Mouse (Mus musculus): ENCODE results near the gene Snai3. TPM values are rescaled to one million over a fixed set of nuclear protein-coding genes. Genes with fewer than 3 reads are reported as not detected.
A peak's percentile ranks its signal among the peaks of the same experiment; 100 is the strongest.

Gene Snai3
- polyA plus RNA-seq, 1 experiment from 2014 or later = not detected

GRCm38 (mm10) chr8:122470691-122471090 is 10.2 kb upstream of the Snai3 start:
- Histone ChIP-seq H3K27ac (no peak overlapping the region), H3K27me3 (replicated peaks) (no peaks in the 10 kb centered on the region), H3K4me2 (replicated peaks) (no peak overlapping the region), H3K9ac (no peak overlapping the region), H3K9me3 (no peaks in the 10 kb centered on the region), H3K4me1 (peaks cover 11% of the 10 kb centered on the region), H3K36me3 (peaks cover 56% of the 10 kb centered on the region), H3K4me3 (no peak overlapping the region)
- ATAC-seq (ENCODE audit: low FRiP score, low read depth) = no peak
- WGBS = 87% methylated on average over 5 of the region's 5 CpGs

- Histone ChIP-seq H3K36me3 (peaks cover 59% of the 10 kb centered on the region), H3K4me2 (replicated peaks) (no peak overlapping the region), H3K4me1 (peaks cover 8% of the 10 kb centered on the region), H3K27me3 (replicated peaks) (no peaks in the 10 kb centered on the region), H3K27ac (no peak overlapping the region), H3K9ac (no peak overlapping the region), H3K4me3 (no peak overlapping the region), H3K9me3 (no peaks in the 10 kb centered on the region)
- 90% methylated on average over 10 of the region's 10 CpGs for WGBS
- no peak for ATAC-seq (ENCODE audit: low FRiP score, low read depth)
Measured at GRCm38 (mm10) chr8:122469965-122470364, 9.4 kb upstream of the Snai3 start.

DNA sequence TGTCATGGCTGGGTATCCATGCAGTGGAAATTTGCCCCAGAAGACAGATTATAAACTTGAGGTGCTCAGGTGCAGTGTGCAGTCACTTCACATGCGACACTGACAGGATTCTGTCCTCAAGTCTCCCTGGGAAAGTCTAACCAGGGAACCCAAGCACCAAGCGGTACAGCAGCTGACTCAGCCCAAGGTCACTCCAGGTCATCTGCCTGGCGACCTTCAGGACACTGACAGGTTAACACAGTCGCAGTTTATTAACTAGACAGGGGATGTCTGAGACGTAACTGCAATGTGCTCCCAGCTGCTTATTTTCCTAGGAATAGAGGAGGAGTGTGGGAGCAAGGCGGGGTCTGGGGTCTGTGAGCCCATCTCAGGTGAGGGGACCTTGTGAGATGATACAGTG is 8.9 kb upstream of the Snai3 start:
- H3K4me2 ChIP-seq (replicated peaks) = no peak overlapping the region
- no peak overlapping the region for H3K9ac ChIP-seq
- H3K4me1 ChIP-seq = 0 out of 2 replicates have a peak, but pooled peaks cover 3% of the 10 kb centered on the region
- peaks cover 59% of the 10 kb centered on the region for H3K36me3 ChIP-seq
- no peak overlapping the region for H3K4me3 ChIP-seq
- ATAC-seq (ENCODE audit: low FRiP score, low read depth) = no peak
- WGBS = 85% methylated on average over 6 of the region's 6 CpGs
- H3K9me3 ChIP-seq = no peaks in the 10 kb centered on the region
- no peak overlapping the region for H3K27ac ChIP-seq
- H3K27me3 ChIP-seq (replicated peaks) = no peaks in the 10 kb centered on the region

GRCm38 (mm10) chr8:122467816-122468215 is 7.3 kb upstream of the Snai3 start:
- H3K4me3 ChIP-seq = no peak overlapping the region
- H3K4me1 ChIP-seq = no peaks in the 10 kb centered on the region
- H3K9me3 ChIP-seq = no peaks in the 10 kb centered on the region
- WGBS = 91% methylated on average over 13 of the region's 13 CpGs
- peaks cover 6% of the 10 kb centered on the region for H3K27me3 ChIP-seq (replicated peaks)
- peaks cover 47% of the 10 kb centered on the region for H3K36me3 ChIP-seq
- no peak for ATAC-seq (ENCODE audit: low FRiP score, low read depth)
- no peak overlapping the region for H3K27ac ChIP-seq
- H3K9ac ChIP-seq = no peak overlapping the region
- H3K4me2 ChIP-seq (replicated peaks) = no peak overlapping the region

GRCm38 (mm10) chr8:122464985-122465384 is 4.5 kb upstream of the Snai3 start:
- 75% methylated on average over 7 of the region's 7 CpGs for WGBS
- H3K4me2 ChIP-seq (replicated peaks) = no peak overlapping the region
- ATAC-seq (ENCODE audit: low FRiP score, low read depth) = no peak
- H3K4me3 ChIP-seq = no peak overlapping the region
- H3K27ac ChIP-seq = no peak overlapping the region
- H3K27me3 ChIP-seq (replicated peaks) = peaks cover 34% of the 10 kb centered on the region
- no peak overlapping the region for H3K9ac ChIP-seq
- H3K4me1 ChIP-seq = peaks cover 10% of the 10 kb centered on the region
- peaks cover 36% of the 10 kb centered on the region for H3K36me3 ChIP-seq
- H3K9me3 ChIP-seq = no peaks in the 10 kb centered on the region

- no peak for ATAC-seq (ENCODE audit: low FRiP score, low read depth)
- no peak overlapping the region for H3K4me2 ChIP-seq (replicated peaks)
- H3K9me3 ChIP-seq = no peaks in the 10 kb centered on the region
- peaks cover 42% of the 10 kb centered on the region for H3K27me3 ChIP-seq (replicated peaks)
- H3K27ac ChIP-seq = no peak overlapping the region
- no peak overlapping the region for H3K9ac ChIP-seq
- no peak overlapping the region for H3K4me3 ChIP-seq
- peaks cover 32% of the 10 kb centered on the region for H3K36me3 ChIP-seq
- 72% methylated on average over 12 of the region's 12 CpGs for WGBS
- H3K4me1 ChIP-seq = peaks cover 13% of the 10 kb centered on the region
Measured at GRCm38 (mm10) chr8:122463651-122464640, 3.4 kb upstream of the Snai3 start.

- no peak overlapping the region for H3K4me3 ChIP-seq
- no peak for ATAC-seq (ENCODE audit: low FRiP score, low read depth)
- H3K4me2 ChIP-seq (replicated peaks) = no peak overlapping the region
- 68% methylated on average over 8 of the region's 8 CpGs for WGBS
- no peak overlapping the region for H3K9ac ChIP-seq
- no peak overlapping the region for H3K27ac ChIP-seq
- H3K27me3 ChIP-seq (replicated peaks) = peaks cover 47% of the 10 kb centered on the region
- peaks cover 13% of the 10 kb centered on the region for H3K4me1 ChIP-seq
- H3K36me3 ChIP-seq = peaks cover 20% of the 10 kb centered on the region
- no peaks in the 10 kb centered on the region for H3K9me3 ChIP-seq
Measured at GRCm38 (mm10) chr8:122462510-122462909, 2.0 kb upstream of the Snai3 start.

- no peaks in the 10 kb centered on the region for H3K9me3 ChIP-seq
- H3K27ac ChIP-seq = no peak overlapping the region
- H3K4me3 ChIP-seq = no peak overlapping the region
- H3K4me1 ChIP-seq = peaks cover 13% of the 10 kb centered on the region
- peaks cover 11% of the 10 kb centered on the region; the same call in 1 of the 2 replicates for H3K36me3 ChIP-seq
- peaks cover 47% of the 10 kb centered on the region for H3K27me3 ChIP-seq (replicated peaks)
- H3K4me2 ChIP-seq (replicated peaks) = no peak overlapping the region
- no peak overlapping the region for H3K9ac ChIP-seq
- WGBS = 67% methylated on average over 11 of the region's 11 CpGs
- ATAC-seq (ENCODE audit: low FRiP score, low read depth) = no peak
Measured at GRCm38 (mm10) chr8:122461473-122462148, 1.1 kb upstream of the Snai3 start.

- peaks cover 13% of the 10 kb centered on the region for H3K4me1 ChIP-seq
- ATAC-seq (ENCODE audit: low FRiP score, low read depth) = no peak
- peak overlapping the region; percentile 64 for H3K4me2 ChIP-seq (replicated peaks)
- no peaks in the 10 kb centered on the region for H3K36me3 ChIP-seq
- H3K4me3 ChIP-seq = no peak overlapping the region
- H3K9me3 ChIP-seq = no peaks in the 10 kb centered on the region
- peaks cover 47% of the 10 kb centered on the region for H3K27me3 ChIP-seq (replicated peaks)
- 23% methylated on average over 7 of the region's 7 CpGs for WGBS
- H3K27ac ChIP-seq = no peak overlapping the region
- H3K9ac ChIP-seq = no peak overlapping the region
Measured at GRCm38 (mm10) chr8:122459990-122460389, 543 bp downstream of the Snai3 start.

GRCm38 (mm10) chr8:122459218-122459900 is 1.2 kb downstream of the Snai3 start:
- ATAC-seq (ENCODE audit: low FRiP score, low read depth) = no peak
- Histone ChIP-seq H3K27me3 (replicated peaks) (peaks cover 47% of the 10 kb centered on the region), H3K4me3 (no peak overlapping the region), H3K4me2 (replicated peaks) (no peak overlapping the region), H3K36me3 (no peaks in the 10 kb centered on the region), H3K4me1 (peaks cover 13% of the 10 kb centered on the region), H3K27ac (no peak overlapping the region), H3K9me3 (no peaks in the 10 kb centered on the region), H3K9ac (no peak overlapping the region)
- 56% methylated on average over 6 of the region's 6 CpGs for WGBS

GRCm38 (mm10) chr8:122457171-122457570 is 3.4 kb downstream of the Snai3 start:
- WGBS = 79% methylated on average over 11 of the region's 11 CpGs
- Histone ChIP-seq H3K9ac (no peak overlapping the region), H3K4me3 (no peak overlapping the region), H3K27ac (no peak overlapping the region), H3K4me2 (replicated peaks) (no peak overlapping the region), H3K4me1 (peaks cover 13% of the 10 kb centered on the region), H3K9me3 (no peaks in the 10 kb centered on the region), H3K27me3 (replicated peaks) (peaks cover 38% of the 10 kb centered on the region), H3K36me3 (no peaks in the 10 kb centered on the region)
- no peak for ATAC-seq (ENCODE audit: low FRiP score, low read depth)

DNA sequence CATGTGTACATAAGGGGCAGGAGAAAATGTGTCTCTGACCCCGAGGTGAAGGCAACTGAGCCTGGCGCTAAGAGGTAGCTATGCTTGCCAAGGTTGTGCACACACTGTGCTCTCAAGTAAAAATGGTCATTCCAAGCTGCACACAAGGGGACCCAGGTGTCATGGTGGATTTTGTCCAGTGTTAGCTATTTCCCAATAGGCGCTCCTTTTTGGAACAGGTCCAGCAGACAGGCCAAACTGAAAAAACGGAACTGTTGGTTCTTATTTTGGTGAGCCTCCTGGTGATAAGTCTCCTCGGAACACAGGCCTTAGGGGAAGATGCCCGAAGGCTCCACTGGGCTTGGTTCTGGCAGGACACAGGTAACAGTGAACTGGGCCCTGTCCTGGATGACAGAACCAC is 6.1 kb downstream of the Snai3 start:
- no peak overlapping the region for H3K4me3 ChIP-seq
- no peak overlapping the region for H3K9ac ChIP-seq
- ATAC-seq (ENCODE audit: low FRiP score, low read depth) = no peak
- no peak overlapping the region for H3K27ac ChIP-seq
- WGBS = 87% methylated on average over 6 of the region's 6 CpGs
- H3K9me3 ChIP-seq = no peaks in the 10 kb centered on the region
- H3K36me3 ChIP-seq = no peaks in the 10 kb centered on the region
- peaks cover 11% of the 10 kb centered on the region for H3K27me3 ChIP-seq (replicated peaks)
- no peak overlapping the region for H3K4me2 ChIP-seq (replicated peaks)
- no peaks in the 10 kb centered on the region for H3K4me1 ChIP-seq

Measured in neural tube, embryonic 12.5 days (tissue).